Mouse (Mus musculus) thymus, postnatal 36 days (tissue): Measurements from ENCODE around the gene Hes6.

Experiments used
- DNase-seq, 2 experiments: peaks; one replicate each; pipeline ENCODE4 v3.0.0; 2022; ENCODE audit warnings: mixed read lengths in 2 of 2

Gene Hes6

DNA sequence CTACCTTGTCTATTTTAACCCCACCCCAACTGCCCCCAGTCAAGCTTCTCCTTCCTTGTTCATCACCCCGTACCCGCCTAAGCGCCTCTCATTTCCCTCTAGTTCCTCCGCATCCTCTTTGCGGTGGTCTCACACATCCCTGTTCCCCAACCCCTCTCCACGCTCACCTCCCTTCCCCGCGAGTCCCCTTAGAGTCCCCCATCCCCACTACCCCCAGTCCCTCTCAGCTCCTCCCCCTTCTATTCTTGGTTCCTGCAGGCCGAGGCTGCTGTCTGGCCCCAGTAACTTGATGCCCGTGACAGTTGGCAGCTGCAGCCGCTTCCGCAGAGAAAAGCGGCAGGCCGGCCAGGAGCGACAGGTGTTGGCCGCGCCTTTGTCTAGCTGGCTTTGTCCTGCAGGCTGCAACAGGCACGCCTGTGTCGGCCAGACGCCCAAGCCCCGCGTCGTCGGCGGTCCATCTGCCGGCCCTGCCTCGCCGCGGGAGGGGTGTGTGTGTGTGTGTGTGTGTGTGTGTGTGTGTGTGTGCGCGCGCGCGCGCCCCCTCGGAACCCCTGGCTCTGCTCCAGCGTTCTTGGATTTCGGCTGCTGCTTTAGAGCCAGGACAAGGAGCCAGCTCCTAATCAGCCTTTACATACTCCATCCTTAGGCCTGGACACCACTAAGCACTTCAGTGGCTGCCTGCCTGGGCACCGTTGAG lies at the start of gene Hes6:
Gene Hes6, minus strand, starts transcription at position 141 of the 697 bp plus-strand sequence.
- peak; percentile 60 to 61 for DNase-seq

DNA sequence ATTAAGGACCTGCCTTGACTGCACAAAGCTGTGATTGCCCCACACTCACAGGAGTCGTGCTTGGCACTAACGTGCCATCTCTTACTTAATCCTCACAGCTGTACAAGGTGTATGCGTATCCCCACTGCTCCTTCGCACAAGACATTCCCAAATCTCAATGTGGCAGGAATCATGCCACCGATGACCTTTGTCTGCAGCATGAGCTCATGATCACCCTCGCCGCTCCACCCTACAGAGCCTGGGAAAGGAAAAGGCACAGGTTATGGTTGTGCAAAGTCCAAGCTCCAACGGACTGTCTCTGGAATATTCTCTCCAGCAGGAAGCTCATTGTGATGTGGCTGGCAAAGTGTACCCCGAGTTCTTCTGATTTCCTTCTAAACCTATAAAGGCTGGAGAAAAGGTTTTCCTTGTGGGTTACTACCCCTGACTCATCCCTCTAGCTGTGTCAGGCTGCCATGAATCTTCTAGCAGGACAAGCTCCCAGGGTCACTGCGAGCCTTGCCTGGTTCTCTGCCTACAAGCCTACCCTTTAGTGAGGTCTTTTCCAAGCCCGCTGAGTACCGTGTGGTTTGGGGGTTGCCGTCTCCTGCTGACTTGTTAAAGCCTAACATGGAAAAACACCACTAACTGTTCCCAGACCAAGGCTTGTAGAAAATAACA lies 49.6 kb upstream of the Hes6 start:
- no peak for DNase-seq

DNA sequence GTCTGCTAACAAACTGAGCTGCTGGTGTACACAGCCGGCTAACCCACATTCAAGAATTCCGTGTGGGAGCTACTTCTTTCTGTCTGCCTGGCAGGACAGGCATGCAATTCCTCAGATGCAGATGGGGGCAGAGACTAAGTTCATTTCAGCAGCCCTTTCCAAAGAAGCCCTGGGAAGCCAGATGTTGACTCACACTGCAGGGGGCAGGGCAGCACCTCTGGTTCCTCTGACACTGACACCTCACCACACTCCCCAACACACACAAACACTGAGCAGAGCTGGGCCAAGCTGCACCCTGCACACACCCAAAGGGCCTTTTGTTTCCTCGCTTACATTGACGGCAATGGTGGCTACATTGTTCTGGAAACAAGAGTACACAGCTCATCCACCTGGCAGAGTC lies 46.7 kb upstream of the Hes6 start:
- no peak for DNase-seq

DNA sequence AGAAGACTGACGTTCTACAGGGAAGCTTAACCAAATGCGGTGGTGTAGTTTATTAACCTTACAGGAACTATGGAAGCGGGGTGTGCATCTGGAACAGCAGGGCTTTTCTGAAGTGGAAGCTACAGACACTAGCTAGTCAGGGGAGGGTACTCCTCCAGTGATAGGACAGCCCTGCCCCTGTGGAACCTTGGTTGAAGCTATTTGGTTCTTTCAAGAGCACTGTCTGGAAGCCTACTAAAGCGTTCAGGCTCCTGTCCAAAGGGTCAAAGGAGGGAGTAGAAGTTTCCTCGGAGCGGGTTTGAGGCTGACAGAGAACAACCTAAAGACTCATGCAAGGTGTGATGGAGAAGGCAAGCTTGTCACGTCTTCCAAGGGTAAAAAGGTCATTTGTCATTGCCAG lies 46.2 kb upstream of the Hes6 start:
- DNase-seq, result no peak

DNA sequence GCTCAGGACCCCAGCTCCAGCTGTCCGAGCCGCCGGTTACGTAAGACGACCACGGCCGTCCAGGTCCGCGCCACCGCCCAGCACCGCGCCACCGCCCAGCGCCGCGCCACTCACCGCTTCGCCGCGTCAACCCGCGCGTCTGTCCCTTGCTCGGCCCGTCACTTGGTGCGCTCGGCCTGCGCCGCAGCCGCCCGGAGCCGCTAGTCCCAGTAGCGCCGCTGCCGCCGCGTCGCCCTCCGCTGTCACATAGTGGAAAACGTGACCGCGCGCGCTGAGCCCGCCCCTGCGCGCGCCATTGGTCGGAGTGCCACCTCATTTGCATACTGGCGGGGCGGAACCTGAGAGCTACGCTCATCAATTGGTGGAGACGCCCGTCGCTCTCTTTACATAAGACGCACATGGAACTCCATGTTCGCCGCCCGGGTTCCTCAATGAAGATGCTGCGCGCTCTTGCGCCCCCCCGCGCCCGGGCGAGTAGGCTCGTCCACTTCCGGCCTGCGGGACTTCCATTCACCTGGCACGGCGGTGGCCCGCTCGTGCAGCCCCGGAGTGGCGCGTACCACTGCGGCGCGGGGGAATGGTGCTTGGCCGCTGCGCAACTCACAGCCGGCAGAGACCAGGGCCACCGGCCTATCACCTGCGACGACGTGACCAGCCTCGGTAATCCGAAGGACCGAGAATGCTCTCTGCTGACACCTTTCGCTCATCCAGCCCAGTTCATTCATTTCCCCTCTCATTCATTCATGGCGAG lies 45.4 kb upstream of the Hes6 start, which contains the start of gene Per2:
Gene Per2, minus strand, starts transcription at position 266 of the 751 bp plus-strand sequence.
- DNase-seq, result peak; percentile 100

DNA sequence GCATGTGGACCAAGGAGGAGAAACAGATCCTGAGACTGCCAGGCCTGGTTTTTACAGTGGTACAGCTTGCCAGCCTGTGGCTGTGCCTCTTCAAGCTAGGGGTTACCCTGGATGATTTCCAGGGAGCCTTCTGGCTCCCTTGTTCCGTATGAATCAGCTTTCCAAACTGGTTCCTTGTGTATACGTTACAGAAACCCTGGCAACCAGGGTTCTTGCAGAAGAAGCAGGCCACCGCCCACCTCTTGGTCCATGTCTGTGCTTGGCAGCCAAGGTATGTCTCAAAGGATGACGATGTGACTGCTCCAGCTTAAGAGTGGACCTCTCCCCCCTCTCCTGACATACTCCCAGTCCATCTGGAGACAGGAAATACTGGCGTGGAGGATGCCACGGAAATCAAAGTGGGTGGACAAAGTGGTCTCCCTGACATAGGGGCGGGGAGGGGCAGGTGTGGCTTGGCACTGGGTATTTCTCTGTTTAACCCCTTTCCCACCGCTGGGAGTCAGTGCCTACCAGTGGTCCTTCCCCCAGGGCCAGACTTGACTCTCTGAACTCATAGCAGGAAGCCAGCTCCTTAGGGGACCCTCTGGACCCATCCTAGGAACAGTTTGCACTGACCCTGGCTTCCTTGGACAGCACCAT lies 44.5 kb upstream of the Hes6 start:
- DNase-seq, result peak; percentile 7 to 37

DNA sequence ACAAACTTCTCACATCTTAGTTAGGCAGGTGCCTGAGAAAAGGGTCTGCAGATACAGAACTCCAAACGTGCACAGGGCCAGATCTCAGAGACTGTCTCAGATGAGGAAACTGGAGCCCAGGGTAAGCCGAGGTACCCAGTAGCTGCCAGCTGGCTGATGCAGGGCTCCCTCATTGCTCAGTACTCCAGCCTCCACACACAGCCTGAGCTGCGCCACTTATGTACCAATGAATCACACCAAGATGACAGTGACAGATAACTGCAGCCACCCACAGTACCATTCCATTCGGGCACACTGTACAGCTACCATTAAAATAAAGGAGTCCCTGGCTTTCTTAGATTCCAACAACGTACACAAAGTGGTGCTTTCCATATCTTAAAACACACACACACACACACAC lies 43.9 kb upstream of the Hes6 start:
- DNase-seq, result no peak

DNA sequence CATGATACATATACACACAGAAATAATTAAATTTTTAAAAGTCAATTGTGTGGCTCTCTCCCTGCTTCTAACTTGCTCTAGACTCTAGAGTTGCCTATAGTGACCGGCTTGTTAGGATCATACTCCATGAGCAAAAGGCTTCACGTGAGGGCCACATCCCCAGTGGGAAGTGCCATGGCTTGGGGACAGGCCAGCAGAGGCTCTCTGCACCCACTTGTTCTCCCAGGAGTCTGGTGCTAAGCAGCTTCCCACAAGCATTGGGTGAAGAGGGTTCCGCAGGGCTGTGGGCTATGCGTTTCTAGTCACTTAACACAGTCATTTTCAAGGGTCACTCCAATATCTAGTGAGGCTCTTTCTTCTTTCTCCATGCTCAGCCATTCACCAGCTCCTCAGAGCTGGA lies 43.3 kb upstream of the Hes6 start:
- no peak for DNase-seq

DNA sequence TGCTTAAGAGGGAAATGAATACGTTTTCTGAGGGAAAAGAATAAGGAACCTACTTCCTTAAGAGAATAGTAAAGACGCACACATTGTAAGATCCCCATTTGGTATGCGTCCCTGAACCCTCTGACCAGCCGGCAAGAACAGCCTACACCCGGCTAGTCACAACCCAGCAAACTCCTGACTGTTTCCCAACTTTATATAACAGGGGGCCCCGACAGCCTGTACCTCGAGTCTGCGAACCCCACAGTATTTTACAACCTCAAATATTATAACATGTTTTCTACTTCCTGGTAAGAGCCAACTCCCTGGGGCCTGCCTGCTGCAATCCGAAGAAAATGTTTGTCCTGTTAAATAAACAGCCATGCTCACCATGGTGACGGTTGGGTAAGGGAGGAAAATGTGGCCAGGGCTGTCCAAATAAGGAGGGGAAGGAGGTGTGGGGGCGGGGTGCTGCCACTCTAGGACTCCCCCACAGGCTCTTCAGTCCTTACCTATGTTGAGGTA lies 42.5 kb upstream of the Hes6 start:
- DNase-seq, result no peak

DNA sequence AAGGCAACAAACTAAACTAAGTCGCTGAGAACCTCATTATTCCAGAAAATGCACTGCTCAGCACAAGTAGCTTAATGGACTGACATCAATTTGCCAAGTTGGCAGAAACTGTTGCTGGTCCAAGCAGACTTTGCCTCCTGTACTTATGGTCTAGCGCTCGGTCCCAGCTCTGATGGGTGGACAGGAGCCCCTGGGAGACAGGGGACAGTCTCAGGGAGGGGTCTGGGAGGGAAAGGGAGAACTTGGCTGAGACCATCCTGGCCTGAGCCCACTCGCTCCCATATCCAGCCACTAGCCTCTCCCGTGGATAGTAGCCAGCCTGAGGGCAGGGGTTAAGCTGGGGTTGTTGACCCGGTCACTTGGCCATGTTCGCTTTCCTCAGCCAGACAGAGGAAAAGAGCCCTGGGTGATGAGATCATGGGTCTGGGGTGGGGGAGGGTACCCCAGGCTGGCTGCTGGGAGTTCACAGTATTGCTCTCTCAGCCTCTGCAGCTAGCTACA lies 41.9 kb upstream of the Hes6 start:
- DNase-seq, result no peak

DNA sequence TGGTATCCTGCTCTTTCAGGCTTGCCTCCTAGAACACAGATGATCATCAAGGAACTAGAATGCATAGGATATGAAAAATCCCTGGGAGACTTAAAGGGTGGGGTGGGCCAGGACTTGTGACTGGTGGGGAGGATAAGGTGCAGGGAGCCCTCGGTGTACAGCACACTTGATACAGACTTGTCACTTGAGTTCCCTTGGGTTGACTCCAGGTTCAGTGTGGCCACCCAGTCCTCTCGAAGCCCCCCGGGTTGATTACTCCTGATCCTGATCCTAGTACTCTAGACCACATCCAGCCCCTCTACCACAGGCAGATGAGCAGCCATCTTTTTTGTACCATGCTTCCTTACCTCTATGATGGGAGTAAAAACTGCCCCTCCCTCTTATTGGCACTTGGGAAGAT lies 41.1 kb upstream of the Hes6 start:
- no peak for DNase-seq

DNA sequence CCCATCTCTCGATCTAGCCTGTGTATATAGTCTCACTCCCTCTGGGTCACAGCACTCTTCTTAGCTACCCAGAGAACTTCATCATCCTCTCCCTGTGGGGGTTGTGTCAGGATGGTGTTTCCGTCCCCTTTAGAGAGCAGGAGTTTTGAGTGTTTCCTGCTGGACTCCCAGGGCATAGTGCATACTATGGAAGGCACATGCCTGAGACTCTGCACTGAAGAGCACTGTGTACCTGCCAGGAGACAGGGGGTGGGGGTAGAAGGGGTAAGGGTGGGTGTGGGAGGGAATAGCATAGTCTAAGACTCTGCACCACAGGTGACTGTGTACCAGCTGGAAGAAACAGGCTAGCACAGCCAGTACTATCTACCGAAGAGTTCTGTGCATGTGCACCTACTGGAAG lies 40.5 kb upstream of the Hes6 start:
- DNase-seq, result no peak

DNA sequence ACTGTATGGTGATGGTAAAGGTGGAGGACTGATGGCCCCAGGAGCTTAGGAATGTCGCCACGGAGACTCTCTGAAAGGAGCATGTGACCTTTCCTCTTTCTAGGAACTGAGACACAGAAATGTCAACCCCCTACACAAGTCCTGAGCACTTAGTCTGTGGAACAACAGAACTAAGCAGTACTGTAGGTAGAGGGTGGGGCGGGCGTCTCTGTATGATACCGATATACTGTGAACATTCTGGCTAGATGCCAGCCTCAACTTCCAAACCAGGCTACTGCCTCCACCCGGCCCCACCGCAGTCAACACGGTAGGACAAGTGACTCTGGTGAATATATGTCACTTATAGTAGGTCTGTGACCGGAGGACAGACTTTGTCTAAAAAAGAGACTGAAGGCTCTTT lies 40.1 kb upstream of the Hes6 start:
- DNase-seq, result no peak

DNA sequence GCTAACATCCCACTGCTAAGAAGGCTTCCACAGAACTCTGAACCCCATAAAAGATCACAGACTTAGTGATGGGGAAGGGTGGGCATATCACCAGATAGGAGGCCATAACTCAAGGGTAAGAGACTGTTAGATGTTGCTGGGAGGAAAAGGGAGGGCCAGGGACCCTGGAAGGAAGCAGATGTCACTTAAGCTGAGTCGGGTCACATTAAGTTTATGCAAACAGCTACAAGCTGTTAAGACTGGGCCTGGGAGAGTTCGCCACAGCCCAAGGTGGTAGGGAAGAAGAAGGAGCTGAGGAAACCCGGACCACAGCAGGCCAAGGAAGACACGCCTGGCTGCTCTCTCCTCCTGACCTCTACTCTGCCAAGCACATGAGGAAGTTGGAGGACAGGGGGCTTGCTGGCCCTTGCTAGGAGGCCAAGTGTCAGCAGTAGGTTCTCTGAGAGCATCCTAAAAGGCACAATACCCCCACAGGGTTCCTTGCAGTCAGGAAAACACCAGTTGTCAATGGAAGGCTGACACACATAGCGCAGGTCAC lies 37.8 kb upstream of the Hes6 start:
- no peak for DNase-seq

DNA sequence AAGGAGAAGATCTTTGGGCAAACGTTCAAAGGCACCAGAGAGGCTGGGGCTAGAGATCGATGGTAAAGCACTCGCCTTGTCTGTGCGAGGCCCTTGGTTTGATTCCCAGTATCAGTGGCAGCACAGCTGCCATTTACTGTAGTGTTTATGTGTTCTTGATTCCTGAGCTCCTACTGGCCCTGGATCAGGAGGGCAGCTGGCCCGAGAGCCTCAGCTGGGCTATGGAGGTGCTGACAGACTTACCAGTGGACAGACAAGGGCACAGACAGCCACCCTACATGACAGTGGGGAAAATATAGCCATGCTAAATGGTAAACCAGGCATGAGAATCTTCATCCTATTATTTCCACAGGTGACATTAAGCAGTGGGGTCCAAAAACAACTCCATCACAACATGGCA lies 37.0 kb upstream of the Hes6 start:
- DNase-seq, result no peak

DNA sequence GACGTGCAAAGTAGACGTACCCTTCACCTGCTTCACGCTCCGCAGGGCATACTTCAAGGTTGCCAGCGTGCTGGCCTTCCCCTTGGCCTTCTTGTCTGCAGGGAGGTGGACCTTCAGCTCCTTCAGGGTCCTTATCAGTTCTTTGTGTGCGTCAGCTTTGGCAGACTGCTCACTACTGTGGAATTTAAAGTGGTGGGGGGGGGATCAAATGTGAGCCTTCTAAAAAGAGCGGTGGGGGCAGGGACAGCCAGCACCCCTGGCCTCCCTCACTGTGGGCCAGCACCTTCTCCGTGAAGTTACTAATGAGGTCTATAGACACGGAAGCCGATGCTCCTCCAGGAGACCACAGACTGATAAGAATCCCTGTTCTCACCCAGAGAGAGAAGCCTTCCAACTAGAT lies 34.9 kb upstream of the Hes6 start:
- DNase-seq, result no peak

DNA sequence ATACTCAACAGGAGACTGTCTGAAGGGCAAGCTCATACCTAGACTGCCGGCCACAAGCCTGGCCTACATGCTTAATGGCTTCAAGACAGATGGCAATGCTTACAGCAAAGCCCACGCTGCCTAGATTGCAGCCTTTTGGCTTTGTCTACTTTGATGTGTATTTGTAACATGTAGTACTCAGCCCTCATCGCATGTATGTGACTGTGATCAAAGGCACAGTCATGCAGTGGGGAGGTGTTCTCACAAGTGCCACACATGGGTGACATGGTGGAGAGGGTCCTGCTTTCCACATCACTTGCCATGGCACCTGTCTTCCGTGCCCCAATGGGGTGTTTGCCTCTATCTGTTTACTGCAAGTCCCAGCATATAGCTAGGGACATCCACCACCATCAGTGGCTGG lies 32.7 kb upstream of the Hes6 start:
- DNase-seq, result no peak

DNA sequence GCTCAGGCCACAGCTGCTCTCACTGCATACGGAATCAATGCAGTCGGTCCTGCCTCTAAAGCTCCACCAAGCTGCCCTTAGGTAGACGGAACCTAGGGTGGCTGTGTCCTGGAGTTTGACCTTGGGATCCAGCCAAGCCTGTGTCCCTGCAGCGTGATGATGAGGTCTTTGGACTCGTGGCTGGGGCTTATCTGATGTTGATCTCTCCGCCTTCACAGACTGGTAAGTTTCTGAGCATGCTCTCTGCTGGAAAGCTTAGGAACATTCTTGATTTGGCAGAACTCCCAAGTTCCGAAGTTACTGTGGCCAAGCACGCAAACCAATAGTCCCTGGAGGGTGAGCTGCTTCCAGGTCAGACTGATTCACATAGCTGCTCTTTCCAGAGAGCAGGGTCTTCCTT lies 32.2 kb upstream of the Hes6 start:
- DNase-seq, result no peak

DNA sequence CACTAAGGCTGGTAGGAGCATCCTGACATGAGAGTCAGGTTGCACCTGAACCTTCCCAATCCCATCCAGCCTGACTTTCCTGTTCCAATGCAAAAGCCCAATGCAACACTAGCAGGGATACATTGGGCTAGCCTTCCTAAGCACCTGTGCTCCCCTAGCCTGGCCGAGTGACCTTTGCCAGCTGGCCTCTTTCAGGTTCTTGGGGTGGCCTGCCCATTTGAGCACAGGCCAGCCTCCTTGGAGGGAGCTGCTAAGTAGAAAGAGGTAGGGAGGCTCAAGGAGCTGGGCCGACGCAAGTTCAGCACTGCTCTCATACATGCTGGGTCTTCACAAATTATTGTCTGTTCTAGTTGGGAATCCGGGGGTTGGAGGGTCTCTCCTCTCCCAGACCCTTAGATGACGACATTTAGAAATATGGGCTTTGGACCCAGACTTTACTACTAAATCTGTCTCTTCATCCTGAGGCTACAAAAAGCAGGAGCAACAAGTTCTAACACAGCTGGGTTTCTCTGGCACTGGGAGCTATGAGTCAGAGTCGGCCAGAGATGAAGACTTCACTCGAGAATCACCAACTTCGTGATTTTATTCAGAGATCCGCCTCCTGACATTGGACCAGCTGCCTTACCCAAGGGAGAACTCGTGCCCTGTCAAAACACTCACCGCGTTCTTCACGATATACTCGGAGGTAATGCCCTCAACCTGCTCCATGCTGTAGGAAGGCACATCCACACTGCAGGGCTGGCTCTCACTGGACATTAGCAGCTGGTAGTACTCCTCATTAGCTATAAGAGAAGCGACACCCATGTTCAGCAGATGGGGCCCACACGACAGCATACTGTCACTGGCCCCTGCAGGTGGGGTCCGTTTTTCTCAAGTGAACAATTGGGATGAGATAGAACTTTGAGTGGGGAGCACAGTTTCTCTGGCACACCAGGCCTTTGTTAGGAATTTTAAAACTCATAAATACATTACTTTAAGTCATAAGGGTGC lies 31.3 kb upstream of the Hes6 start:
- DNase-seq, result no peak

DNA sequence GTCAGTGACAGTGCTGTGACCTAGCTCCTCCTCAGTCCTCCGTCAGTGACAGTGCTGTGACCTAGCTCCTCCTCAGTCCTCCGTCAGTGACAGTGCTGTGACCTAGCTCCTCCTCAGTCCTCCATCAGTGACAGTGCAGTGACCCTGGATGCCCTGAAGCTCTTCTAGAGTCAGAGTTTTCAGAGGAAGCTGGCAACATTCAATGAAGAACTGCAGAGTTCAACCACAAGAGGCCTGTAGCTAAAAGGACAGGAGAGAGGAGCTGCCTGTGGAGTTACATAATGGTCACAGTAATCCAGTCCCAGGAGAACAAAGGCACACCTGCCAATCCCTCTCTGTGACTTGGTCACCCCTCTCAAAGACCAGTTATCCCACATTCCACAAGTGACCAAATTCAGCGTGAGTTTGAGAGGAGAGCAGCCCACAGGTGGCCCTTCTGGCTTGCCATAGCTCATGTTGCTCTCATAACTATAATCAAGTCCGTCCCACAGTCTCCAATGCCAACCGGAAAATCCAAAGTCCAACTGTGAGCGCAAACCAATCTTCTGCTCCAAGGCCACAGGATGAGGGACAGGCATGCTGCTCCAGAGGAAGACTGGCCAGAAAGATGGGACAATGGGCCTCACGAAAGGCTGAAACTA lies 28.6 kb upstream of the Hes6 start:
- no peak for DNase-seq

DNA sequence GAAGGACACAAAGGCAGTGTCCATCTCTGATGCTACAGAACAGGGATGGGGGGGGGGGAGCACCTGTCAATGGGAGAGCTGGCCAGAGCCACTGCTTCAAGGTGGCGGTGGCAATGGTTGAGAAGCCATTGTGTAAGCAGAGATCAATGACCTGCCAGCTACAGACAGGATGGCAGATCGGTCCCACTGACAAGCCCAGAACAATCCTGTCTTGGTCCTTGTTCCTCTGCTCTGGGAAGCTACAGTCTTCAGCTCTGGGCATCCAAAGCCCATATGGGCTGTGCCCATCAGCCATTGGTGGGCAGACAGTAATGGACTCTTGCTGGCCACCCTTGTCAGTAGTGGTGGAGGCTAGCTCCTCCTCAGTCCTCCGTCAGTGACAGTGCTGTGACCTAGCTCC lies 28.0 kb upstream of the Hes6 start:
- no peak for DNase-seq
